Mouse (Mus musculus): ENCODE measurements around the gene Lysmd1.

DNA sequence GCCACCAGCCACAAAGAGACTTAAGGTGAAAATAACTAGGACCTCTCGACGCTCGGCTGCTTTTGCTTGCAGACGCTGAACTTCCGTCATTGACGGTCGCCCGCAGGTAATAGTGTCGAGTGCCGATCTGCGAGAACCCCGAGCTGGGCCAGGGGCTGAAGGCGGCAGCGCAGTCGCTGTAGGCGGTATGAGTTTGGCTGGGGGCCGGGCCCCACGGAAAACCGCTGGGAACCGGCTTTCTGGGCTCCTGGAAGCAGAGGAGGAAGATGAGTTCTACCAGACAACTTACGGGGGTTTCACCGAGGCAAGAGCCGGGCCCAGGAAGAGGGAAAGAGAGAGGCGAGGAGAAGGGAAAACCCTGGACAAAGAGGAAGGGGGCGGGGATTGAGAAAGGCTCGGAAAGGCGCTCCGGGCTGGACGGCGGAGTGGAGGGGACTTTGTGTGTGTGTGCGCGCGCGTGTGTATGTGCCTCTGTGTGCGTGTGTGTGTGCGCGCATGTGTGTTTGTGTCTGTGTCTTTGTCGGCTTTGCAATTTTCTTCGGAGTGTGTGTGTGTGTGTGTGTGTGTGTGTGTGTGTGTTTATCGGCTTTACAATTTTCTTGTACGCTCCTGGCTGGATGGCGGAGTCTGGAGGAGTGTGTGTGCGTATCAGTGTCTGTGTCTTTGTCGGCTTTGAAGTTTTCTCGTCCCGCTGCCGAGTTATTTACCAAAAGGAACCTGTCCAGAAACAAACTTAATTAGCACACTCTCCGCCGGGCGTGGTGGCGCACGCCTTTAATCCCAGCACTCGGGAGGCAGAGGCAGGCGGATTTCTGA is 22.8 kb upstream of the Lysmd1 start, which contains the start of gene Vps72:
- TF ChIP-seq POLR2A (IDR thresholded peaks at IDR 0.05; ENCODE audit: control insufficient read depth, low read depth, low read length), result peak; percentile 72
- no peak for TF ChIP-seq CTCF (IDR thresholded peaks at IDR 0.05; ENCODE audit: control insufficient read depth, insufficient read depth, insufficient replicate concordance, low read depth, low read length)

Measured in testis, adult 2 months (tissue).